Mouse (Mus musculus): Measurements from ENCODE around the gene Fsip1. TPM values are rescaled to one million over a fixed set of nuclear protein-coding genes. Genes with fewer than 3 reads are reported as not detected.

Gene Fsip1
- total and polyA plus RNA-seq, 2 experiments from 2014 or later, result 0.58 to 3.7 TPM

- WGBS, result 80% methylated on average over 11 of the region's 11 CpGs
- no peaks in the 10 kb centered on the region for H3K36me3 ChIP-seq (ENCODE audit: insufficient read depth, low read length)
- DNase-seq (ENCODE audit: low spot score) (no peak), ATAC-seq (no peak)
- no peak overlapping the region for H3K4me3 ChIP-seq (ENCODE audit: low read length)
- no peak overlapping the region for H3K27ac ChIP-seq
- no peaks in the 10 kb centered on the region; the same call in 1 of the 2 replicates for H3K4me1 ChIP-seq (ENCODE audit: insufficient read depth, low read length)
- no peak overlapping the region for H3K9ac ChIP-seq (replicated peaks; ENCODE audit: low read length)
- no peaks in the 10 kb centered on the region for H3K9me3 ChIP-seq (ENCODE audit: low read length)
- H3K4me2 ChIP-seq (ENCODE audit: low read depth, low read length), result no peak overlapping the region
- 0 out of 2 replicates have a peak, but pooled peaks cover 5% of the 10 kb centered on the region for H3K27me3 ChIP-seq (ENCODE audit: insufficient read depth, low read length)
- TF ChIP-seq CTCF (IDR thresholded peaks at IDR 0.05; ENCODE audit: low read depth), result no peak
These were observed 139.4 kb downstream of the Fsip1 start for GRCm38 (mm10) chr2:118117401-118117800.

- Histone ChIP-seq H3K27ac (no peak overlapping the region), H3K36me3 (ENCODE audit: insufficient read depth, low read length) (no peaks in the 10 kb centered on the region), H3K4me2 (ENCODE audit: low read depth, low read length) (no peak overlapping the region), H3K4me3 (ENCODE audit: low read length) (no peak overlapping the region), H3K9me3 (ENCODE audit: low read length) (no peaks in the 10 kb centered on the region), H3K9ac (replicated peaks; ENCODE audit: low read length) (no peak overlapping the region), H3K4me1 (ENCODE audit: insufficient read depth, low read length) (no peaks in the 10 kb centered on the region; the same call in 1 of the 2 replicates), H3K27me3 (ENCODE audit: insufficient read depth, low read length) (0 out of 2 replicates have a peak, but pooled peaks cover 5% of the 10 kb centered on the region)
- ATAC-seq, result no peak
- no peak for DNase-seq (ENCODE audit: low spot score)
- no peak for TF ChIP-seq CTCF (IDR thresholded peaks at IDR 0.05; ENCODE audit: low read depth)
- WGBS, result 67% methylated on average over 3 of the region's 3 CpGs
These were observed 139.9 kb downstream of the Fsip1 start for GRCm38 (mm10) chr2:118116754-118117290.

GRCm38 (mm10) chr2:118116180-118116579 lies 140.6 kb downstream of the Fsip1 start:
- WGBS, result 50% methylated on average over 2 of the region's 2 CpGs
- ATAC-seq (peak; percentile 28; the same call in 1 of the 2 replicates), DNase-seq (ENCODE audit: low spot score) (peak; percentile 41)
- no peaks in the 10 kb centered on the region for H3K36me3 ChIP-seq (ENCODE audit: insufficient read depth, low read length)
- H3K4me1 ChIP-seq (ENCODE audit: insufficient read depth, low read length), result no peaks in the 10 kb centered on the region; the same call in 1 of the 2 replicates
- no peak overlapping the region for H3K9ac ChIP-seq (replicated peaks; ENCODE audit: low read length)
- 0 out of 2 replicates have a peak, but pooled peaks cover 5% of the 10 kb centered on the region for H3K27me3 ChIP-seq (ENCODE audit: insufficient read depth, low read length)
- H3K27ac ChIP-seq, result no peak overlapping the region
- no peaks in the 10 kb centered on the region for H3K9me3 ChIP-seq (ENCODE audit: low read length)
- H3K4me3 ChIP-seq (ENCODE audit: low read length), result no peak overlapping the region
- no peak overlapping the region for H3K4me2 ChIP-seq (ENCODE audit: low read depth, low read length)
- no peak for TF ChIP-seq CTCF (IDR thresholded peaks at IDR 0.05; ENCODE audit: low read depth)

- Histone ChIP-seq H3K36me3 (ENCODE audit: insufficient read depth, low read length) (no peaks in the 10 kb centered on the region), H3K9me3 (ENCODE audit: low read length) (no peaks in the 10 kb centered on the region), H3K27me3 (ENCODE audit: insufficient read depth, low read length) (0 out of 2 replicates have a peak, but pooled peaks cover 5% of the 10 kb centered on the region), H3K4me3 (ENCODE audit: low read length) (no peak overlapping the region), H3K4me2 (ENCODE audit: low read depth, low read length) (no peak overlapping the region), H3K27ac (no peak overlapping the region), H3K9ac (replicated peaks; ENCODE audit: low read length) (no peak overlapping the region), H3K4me1 (ENCODE audit: insufficient read depth, low read length) (peaks cover 2% of the 10 kb centered on the region)
- ATAC-seq, result no peak
- 66% methylated on average over 7 of the region's 7 CpGs for WGBS
- DNase-seq (ENCODE audit: low spot score), result no peak
- no peak for TF ChIP-seq CTCF (IDR thresholded peaks at IDR 0.05; ENCODE audit: low read depth)
These were observed 141.1 kb downstream of the Fsip1 start for GRCm38 (mm10) chr2:118115647-118116046.

- Histone ChIP-seq H3K4me2 (ENCODE audit: low read depth, low read length) (peak overlapping the region; percentile 14; the same call in 1 of the 2 replicates), H3K4me1 (ENCODE audit: insufficient read depth, low read length) (peaks cover 5% of the 10 kb centered on the region), H3K9ac (replicated peaks; ENCODE audit: low read length) (no peak overlapping the region), H3K27me3 (ENCODE audit: insufficient read depth, low read length) (0 out of 2 replicates have a peak, but pooled peaks cover 5% of the 10 kb centered on the region), H3K27ac (no peak overlapping the region), H3K9me3 (ENCODE audit: low read length) (no peaks in the 10 kb centered on the region), H3K4me3 (ENCODE audit: low read length) (no peak overlapping the region), H3K36me3 (ENCODE audit: insufficient read depth, low read length) (no peaks in the 10 kb centered on the region)
- no peak for TF ChIP-seq CTCF (IDR thresholded peaks at IDR 0.05; ENCODE audit: low read depth)
- DNase-seq (ENCODE audit: low spot score) (no peak), ATAC-seq (no peak)
- WGBS, result 55% methylated on average over 10 of the region's 10 CpGs
These were observed 142.1 kb downstream of the Fsip1 start for GRCm38 (mm10) chr2:118114671-118115070.

- H3K27ac ChIP-seq, result no peak overlapping the region
- no peaks in the 10 kb centered on the region for H3K36me3 ChIP-seq (ENCODE audit: insufficient read depth, low read length)
- H3K4me3 ChIP-seq (ENCODE audit: low read length), result no peak overlapping the region
- H3K9me3 ChIP-seq (ENCODE audit: low read length), result no peaks in the 10 kb centered on the region
- ATAC-seq (no peak), DNase-seq (ENCODE audit: low spot score) (peak; percentile 30)
- no peak overlapping the region for H3K9ac ChIP-seq (replicated peaks; ENCODE audit: low read length)
- TF ChIP-seq CTCF (IDR thresholded peaks at IDR 0.05; ENCODE audit: low read depth), result peak; percentile 44
- H3K4me2 ChIP-seq (ENCODE audit: low read depth, low read length), result peak overlapping the region; percentile 14; the same call in 1 of the 2 replicates
- 0 out of 2 replicates have a peak, but pooled peaks cover 5% of the 10 kb centered on the region for H3K27me3 ChIP-seq (ENCODE audit: insufficient read depth, low read length)
- WGBS, result 37% methylated on average over 8 of the region's 8 CpGs
- peaks cover 5% of the 10 kb centered on the region for H3K4me1 ChIP-seq (ENCODE audit: insufficient read depth, low read length)
These were observed 142.8 kb downstream of the Fsip1 start for GRCm38 (mm10) chr2:118113808-118114524.
